Mouse (Mus musculus): ENCODE data around the gene Dlk2.

DNA sequence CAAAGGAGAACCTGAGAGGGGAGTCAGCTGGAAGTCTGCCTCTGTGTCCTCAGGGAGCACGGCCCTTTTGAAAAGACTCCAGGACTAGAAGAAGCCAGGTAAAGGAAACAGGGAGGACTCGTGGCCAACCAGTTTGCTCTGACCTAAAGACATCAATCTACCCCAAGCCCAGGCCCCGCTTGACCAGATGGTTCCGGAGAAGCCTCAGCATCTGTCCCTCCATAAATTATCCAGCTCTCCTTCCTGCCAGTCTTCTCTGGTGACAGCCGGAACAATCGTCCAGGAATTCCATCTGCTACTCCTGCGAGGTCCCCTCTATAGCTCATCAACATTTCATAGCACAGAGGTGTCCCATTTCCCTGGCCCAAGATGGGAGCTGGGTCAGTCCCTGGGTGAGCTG is 12.6 kb upstream of the Dlk2 start:
- TF ChIP-seq CTCF (IDR thresholded peaks at IDR 0.05; ENCODE audit: control insufficient read depth, insufficient read depth, insufficient replicate concordance, low read depth, low read length) (no peak), POLR2A (IDR thresholded peaks at IDR 0.05; ENCODE audit: control insufficient read depth, low read depth, low read length) (no peak)

All from testis, adult 2 months (tissue).